Mouse (Mus musculus): Measurements from ENCODE around the gene Sphk1. TPM values are rescaled to one million over a fixed set of nuclear protein-coding genes. Genes with fewer than 3 reads are reported as not detected.

Gene Sphk1
- total RNA-seq, 2 experiments from 2014 or later: 1.4 to 1.9 TPM

DNA sequence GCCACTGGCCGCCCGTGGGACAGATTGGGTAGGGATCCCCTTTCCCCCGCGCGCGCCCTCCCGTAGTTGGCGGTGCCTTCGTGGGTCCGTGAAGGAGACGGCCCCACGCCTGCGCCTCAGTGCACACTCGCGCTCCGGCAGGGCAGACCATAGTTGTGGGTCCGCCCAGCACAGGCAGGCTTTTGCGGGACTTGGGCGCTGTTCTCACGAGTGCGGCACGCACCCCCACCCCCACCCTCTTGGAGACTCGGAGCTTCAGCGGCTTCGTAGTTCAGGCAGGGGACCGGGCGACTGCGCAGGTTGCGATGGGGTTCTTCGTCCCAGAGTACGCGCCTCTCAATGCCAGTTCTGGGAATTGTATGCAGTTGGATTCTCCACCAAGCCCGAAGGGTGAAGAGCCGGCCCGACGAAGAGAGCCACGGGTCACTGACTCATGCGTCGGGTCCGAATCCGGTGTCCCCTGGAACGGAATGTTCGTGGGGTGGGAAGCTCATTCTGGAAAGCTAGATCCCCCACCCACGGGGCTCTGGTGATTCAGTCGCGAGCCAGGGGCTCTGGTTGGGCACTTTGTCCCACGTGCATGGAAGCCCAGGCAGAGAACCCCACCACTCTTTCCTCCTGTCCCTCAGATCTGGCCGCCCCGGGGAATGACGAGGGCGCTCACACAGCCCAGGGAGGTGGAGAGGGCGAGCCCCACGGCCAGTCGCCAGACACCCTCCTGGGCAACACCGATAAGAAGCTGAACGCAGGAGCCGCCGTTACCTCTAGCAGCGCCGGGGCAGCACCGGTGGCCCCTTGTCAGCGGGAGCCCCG lies 2.8 kb downstream of the Sphk1 start:
- intact Hi-C loops (cut with DNase I): loop anchor here (1.0 to 10.0 kb wide), 2 partner anchors 32 to 49 kb away; no protein-coding TSS in a partner anchor
- DNase-seq (ENCODE audit: low spot score): peak; percentile 42

DNA sequence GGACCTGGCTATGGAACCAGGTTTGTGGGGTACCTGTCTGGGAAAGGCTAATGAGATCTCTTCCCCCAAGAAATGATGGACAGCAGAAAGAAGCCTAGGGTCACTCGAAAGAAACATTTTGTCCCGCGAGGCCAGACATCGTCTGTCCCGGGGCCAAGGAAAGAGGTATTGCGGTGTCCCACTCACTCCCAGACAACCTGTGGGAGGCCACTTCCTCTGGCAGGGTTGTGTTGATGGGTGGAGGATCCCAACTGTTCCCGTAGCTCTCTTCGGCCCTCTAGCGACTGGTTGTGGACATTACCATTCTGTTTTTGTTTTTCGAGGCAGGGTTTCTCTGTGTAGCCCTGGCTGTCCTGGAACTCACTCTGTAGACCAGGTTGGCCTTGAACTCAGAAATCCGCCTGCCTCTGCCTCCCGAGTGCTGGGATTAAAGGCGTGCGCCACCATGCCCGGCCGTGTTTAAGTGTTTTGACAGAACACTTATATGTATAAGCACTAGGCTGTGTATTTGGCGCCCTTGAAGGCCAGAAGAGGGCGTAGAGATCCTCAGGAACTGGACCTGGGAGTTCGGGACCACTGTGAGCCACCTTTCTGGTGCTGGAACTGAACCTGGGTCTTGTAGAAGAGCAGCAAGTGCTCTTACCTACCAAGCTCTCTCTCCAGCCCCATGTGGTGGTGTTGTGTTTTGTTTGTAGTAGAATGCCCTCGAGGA lies 3.6 kb downstream of the Sphk1 start:
- DNase-seq (ENCODE audit: low spot score): peak; percentile 40
- intact Hi-C loops (cut with DNase I): loop anchor here (1.0 to 10.0 kb wide), 2 partner anchors 33 to 50 kb away; no protein-coding TSS in a partner anchor

DNA sequence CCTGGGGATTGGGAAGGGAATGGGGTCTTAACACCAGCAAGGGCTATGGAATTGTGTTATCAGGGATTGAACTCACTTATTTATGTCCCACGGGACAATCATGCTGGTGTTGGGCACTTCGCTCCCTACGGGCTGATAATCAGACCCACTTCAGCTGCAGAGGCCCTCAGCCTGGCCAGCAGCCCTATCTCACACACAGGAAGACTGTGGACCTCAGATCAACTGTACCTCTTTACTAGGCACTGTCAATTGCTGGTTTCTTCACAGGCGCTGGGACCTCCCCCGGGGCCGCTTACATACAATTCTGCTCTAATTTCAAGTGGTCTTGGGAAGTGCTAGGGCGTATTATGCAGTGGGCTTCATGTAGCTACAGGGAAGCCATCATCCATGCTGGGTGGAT lies 6.0 kb downstream of the Sphk1 start:
- no peak for DNase-seq (ENCODE audit: low spot score)
- intact Hi-C loops (cut with DNase I): loop anchor here (10.0 kb wide), 1 partner anchor 52 kb away; no protein-coding TSS in a partner anchor

DNA sequence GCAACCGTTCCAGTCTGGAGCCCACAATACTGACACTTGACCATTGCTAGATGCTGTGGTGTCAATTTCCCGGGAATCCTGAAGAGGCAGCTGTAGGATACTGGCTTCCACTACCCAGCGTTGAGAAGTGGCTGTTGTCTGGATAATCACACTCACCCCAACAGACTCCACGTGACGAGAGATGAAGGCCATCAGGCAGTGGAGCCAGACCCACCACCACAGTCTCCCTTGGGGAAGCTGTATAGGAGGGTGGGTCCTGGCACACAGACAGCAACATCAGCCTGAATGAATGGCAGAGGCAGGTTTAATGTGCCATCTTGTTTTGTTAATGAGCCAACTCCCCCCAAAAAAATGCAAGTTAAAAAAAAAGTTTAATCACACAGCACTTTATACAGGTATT lies 6.7 kb downstream of the Sphk1 start:
- intact Hi-C loops (cut with DNase I): loop anchor here (10.0 kb wide), 1 partner anchor 53 kb away; no protein-coding TSS in a partner anchor

DNA sequence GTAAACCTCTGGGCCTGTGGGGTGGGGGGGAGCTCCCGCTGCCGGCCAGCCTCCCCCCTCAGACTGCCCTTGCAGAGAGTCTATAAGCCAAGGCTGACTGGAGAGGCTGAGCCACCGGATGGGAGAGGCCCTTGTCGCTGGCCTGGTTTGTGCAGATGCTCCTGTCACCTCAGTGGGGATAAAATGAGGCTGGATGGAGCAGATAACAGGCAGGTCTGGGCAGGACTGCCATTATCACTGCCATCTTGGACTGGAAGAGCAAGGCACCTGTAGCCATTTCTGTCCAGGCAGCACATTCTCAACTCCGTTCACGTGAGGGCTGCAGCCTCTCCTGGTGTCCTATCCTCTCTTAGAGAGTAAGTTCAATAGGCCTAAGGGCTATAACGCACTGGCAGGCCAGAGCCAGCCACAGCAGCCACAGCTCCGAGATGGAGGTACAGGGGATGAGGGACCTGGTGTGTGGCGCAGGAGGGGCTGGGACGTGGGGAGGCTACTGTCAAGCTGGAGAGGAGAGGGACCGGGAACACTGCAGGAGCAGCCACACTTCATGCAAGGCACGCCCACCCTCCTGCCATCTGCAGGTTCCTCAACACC lies 7.5 kb downstream of the Sphk1 start:
- intact Hi-C loops (cut with DNase I): loop anchor here (10.0 kb wide), 1 partner anchor 53 kb away; no protein-coding TSS in a partner anchor
- no peak for DNase-seq (ENCODE audit: low spot score)

More for the DNA sequence above, 6.7 kb downstream of the Sphk1 start:
- DNase-seq (ENCODE audit: low spot score): no peak

DNA sequence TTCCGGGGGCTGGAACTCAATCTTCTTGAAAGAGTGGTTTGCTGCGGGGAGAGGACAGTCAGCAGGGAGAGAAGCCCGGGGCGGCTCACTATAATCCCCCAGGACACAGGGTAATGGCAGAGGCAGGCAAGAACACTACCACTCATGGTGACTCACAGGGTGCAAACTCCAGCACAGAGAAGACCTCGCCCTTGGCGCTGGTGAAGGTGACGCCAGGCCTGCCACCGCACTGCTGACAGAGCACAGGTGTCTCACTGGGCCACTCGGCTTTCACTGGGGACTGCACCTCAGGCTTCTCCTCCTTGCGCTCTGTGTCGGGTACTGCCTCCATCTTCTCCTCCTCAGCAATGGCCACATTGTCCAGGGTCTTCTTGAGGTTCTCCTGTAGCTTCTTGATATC lies 10.5 kb downstream of the Sphk1 start:
- DNase-seq (ENCODE audit: low spot score): no peak
- intact Hi-C loops (cut with DNase I): no loop called here

DNA sequence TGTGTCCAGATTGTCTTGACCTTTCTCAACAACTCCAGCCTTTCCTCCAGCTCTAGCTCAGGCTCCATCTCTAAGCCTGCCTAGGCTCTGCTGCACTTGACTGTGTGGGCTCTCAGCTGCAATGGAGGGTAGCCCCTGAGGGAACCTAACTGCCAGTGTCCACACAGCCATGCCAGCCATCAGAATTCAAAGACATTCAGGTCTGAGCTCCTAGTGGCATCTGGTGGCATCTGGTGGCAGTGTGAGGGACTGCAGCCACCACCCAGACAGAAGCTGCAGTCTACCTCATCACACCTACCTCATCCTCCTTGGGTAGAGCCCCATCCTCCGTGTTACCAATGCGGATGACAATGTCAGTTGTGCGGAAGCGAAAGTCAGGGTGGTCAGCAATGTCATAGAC lies 12.4 kb downstream of the Sphk1 start:
- intact Hi-C loops (cut with DNase I): no loop called here
- DNase-seq (ENCODE audit: low spot score): no peak

DNA sequence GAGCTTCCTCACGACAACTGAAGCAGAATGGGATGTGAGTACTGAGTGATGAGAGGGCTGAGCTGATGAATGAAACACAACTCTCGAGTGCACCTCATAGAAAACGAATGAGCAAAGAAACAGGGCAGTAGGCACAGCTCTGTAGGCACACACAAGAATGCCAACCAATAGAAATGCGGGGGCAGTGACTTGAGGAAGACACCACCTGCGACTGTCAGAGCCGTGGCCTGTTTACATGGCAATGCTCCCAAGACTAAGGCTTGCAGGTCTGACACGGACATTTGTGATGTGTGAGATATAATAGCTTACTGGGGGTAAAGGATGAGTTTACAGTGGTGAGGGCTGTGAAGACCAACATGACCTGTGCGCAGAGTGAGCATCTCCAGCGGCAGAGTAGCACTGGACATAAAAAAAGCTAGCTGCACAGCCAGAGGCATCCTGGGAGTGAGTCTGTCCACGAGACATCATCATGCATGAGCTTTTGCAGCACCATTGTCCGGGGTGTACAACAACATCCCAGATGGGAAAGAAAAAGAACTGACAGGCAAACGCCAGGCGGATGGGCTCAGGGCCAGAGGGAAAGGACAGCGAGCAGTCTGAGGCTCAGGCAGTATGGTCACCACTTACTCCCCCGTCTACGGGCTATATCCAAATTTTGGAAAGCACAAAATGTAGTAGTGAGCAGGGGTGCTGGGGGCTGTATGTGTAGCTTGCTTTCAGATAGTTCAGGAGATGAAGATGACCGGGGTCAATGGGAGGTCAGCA lies 16.8 kb downstream of the Sphk1 start:
- no peak for DNase-seq (ENCODE audit: low spot score)
- intact Hi-C loops (cut with DNase I): no loop called here

DNA sequence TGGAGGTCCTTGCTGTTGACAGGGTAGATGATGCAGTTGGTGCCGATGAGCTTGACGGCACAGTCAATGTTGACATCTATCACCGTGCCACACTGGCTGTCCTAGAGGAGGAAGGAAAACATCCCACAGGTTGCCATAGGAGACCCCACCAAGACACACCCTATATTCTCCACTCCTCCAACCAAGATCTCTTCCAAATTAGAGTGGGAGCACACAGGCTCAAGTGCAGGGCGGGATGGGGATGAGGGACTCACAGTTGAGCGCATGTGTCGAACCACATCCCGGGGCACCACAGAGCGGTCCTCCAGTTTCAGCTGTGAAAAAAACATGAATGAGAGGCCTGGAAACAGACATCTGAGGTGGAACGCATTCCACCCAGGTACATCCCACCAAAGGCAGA lies 18.1 kb downstream of the Sphk1 start:
- intact Hi-C loops (cut with DNase I): no loop called here
- DNase-seq (ENCODE audit: low spot score): no peak

DNA sequence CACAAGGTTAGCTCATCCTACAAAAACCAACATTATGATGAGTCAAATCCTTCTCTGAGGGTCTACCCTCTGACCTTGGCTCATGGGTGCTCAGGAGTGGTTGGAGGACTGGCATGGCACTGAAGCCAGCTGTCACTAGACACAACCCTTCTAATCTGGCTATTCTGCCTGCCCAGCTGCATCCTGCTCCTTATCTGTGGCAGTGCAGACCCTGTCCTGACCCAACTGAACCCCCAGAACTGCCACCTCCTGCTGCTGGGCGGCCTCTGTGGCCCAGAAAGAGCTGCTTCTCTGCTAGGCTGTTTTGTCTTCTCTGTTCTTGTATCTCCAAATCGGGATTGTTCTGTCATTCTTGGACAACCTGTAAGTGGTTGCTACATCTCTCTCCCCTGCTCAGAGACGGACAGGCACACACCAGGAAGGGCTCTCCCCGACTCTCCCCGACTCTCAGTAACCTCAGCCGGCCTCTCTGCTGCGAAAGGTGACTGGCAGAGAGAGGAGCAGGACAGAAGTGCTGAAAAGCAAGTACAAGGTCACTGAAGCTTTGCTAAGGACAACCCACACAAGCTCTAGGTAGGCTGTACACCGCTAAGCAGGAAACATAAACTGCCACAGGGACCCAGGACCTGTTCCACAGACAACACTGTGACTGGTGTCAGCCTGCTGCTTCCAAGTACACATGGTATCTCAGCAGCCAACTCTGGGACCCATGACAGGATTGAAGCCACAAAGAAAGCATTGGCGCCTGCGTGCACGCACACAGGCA lies 18.7 kb downstream of the Sphk1 start:
- no peak for DNase-seq (ENCODE audit: low spot score)
- intact Hi-C loops (cut with DNase I): no loop called here

DNA sequence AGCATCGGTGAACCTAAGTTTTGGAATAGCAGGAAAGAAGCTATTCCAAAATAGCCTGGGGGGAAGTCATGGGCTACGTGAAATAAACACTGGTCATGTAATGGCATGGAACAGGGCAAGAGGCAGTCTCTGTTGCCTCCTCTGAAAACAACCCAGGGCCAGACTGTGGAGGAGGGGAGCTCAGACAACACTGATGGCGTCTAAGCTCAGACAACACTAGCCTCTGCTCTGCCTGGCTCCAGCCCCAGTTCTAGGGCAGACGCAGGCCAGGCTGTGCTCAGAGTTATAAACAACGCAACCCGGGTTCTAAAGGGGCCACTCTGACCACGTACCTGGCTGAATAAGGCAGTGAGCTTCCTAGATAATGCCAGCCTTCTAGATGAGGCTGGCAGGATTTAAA lies 20.0 kb downstream of the Sphk1 start:
- DNase-seq (ENCODE audit: low spot score): no peak

DNA sequence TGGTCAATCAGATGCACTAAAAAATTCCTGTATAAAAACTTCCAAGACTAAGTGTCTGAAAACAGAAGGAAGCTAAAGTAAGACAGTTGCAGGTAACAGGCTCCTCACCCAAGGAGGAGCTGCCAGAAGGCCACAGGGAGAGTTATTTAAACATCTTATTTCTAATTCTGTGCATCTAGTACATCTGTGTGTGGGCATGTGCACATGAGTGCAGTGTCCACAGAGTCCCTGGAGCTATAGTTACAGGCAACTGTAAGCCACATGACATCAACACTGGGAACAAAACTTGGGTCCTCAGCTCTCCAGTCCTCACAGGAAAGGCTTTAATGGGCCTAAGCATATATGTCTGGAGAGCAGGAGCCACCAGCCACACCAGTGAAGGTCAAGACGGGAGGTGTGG lies 21.5 kb downstream of the Sphk1 start:
- intact Hi-C loops (cut with DNase I): no loop called here
- no peak for DNase-seq (ENCODE audit: low spot score)

More for the DNA sequence above, 20.0 kb downstream of the Sphk1 start:
- intact Hi-C loops (cut with DNase I): no loop called here

DNA sequence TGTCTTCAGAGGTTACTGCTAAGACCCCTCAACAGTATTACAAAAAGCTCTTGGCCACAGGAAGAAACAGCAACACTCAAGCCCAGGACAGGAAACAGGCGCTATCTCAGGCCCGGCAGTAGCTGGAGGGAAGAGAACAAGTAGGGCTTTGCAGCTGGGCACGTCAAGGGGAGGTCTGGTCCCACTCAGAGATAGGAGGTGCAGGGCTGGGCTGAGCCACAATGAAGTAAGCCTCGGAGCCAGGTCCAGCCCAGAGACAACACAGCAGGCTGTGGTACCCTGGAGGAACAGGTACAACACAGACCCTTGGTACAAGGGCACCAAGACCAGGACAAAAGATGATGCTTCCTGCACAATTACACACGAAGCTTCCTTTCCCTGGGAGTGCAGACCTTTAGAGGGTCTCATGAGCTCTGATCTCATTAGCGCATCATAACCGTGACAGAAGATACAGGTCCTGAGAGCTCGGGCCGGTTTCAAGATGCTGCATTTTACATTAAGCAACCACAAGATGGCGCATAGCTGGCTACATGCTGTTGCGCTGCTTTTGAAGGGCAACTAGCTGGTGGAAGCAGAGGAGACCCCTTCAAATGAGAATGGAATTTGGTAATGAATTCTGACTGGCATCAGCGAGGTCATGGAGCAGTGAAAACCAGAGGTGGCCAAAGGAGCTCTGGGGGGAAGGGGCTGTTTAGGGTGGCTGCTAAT lies 23.6 kb downstream of the Sphk1 start:
- DNase-seq (ENCODE audit: low spot score): no peak
- intact Hi-C loops (cut with DNase I): loop anchor here (1.0 kb wide), 1 partner anchor 74 kb away; no protein-coding TSS in a partner anchor

DNA sequence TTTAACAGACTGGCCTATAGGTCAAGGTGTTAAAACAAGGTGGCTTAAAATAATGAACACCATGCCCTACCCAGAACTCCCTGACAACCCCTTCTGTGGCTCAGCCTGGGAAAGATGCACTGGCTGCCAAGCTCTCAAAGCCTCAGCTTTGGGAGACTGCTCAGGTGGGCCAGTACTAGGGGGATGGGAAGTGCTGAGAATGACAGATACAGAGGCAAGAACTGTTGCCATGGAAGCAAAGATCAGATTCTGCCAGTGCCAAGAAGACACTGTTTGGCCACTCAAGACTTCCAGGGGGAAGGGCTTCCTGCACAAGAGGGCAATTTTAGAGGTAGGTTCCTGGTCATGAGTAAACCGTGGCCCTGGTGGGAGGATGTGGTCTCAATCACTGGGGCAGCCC lies 24.8 kb downstream of the Sphk1 start:
- DNase-seq (ENCODE audit: low spot score): no peak
- intact Hi-C loops (cut with DNase I): no loop called here

DNA sequence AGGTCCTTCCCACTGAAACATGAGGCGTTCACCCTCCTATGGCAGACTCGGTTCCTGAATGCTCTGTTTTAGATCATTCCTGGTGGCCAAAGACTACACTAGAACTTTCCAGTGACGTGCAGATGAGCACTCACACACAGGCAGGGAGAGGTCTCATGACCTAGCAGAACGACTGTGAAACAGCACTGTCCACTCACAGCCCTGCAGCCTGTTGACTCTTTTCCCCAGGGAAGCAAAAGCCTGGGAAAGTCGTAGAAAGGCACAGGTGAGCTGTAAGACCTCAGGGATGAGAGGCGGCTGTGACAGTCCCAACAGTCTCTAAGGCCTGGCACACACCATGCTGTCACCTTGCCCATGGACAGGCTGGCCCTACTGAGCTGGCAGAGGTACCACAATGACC lies 25.6 kb downstream of the Sphk1 start:
- intact Hi-C loops (cut with DNase I): no loop called here
- DNase-seq (ENCODE audit: low spot score): no peak

DNA sequence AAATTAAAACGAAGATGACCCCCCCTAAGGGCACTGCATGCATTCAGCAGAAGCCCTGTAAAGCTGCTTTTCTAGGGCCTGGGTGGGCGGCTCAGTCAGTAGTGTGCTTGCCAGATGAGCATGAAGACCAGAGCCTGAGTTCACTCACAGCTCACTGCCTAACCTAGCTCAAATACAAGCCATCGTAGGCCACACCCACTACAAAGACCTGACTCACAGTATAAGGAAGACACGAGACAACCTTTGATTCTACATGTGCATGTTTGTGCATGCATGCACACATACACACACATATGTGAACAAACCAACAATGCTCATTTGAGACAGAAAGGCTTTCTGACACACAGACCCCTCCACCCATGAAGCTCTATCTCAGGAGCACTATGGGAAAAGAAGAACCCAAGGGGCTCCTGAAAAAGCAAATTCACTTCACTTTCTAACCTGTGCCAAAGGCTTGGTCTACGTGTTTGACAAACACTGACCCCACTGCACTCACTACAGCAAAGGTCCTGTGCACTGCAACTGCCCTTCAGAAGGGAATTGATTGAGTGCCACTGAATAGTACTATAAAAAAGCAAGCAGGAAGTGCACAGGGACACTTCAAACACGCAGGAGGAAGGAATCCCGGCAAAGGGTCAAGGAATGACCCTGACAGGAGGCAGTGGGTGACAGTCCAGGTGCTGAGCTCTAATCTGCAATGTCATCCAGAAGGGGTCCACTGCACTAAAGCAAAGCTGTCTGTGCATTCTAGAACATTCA lies 34.7 kb downstream of the Sphk1 start:
- no peak for DNase-seq (ENCODE audit: low spot score)
- intact Hi-C loops (cut with DNase I): no loop called here

DNA sequence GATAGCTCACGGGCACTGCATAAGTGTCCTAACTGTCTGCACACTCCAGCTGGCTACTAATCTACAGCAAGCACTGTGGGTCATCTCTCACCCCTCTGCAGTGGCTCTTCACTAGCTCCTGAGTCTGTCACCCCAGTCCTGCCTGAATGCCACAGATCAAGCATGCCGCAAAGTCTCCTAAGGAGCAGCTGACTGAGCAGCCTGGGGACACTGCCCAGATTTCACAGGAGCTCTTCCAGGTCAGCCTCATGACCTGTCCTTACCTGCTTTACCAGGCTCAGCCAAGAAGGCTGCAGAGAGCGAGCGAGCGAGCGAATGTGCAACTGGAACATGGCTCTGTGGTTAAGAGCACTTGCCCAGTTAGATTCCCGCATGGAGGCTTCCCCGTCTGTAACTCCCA lies 36.8 kb downstream of the Sphk1 start:
- no peak for DNase-seq (ENCODE audit: low spot score)
- intact Hi-C loops (cut with DNase I): no loop called here

DNA sequence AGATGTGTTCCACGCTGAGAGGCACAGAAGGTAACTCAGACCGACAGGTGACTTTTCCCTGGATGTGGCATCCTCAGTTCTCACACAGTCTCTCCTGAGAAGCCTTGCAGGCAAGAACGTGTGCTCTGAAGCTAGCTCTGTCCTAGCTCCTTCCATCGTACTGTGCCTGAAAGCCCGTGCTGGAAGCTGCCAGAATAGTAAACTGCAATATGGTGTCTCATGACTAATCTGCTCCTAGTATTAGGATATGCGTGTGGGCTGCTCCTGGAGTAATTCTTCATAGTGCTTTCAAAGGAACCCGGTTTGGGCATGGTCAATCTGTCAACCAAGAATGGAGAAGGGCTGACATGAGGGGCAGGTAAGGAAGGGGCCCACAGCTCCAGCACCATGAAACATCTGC lies 40.1 kb downstream of the Sphk1 start:
- no peak for DNase-seq (ENCODE audit: low spot score)
- intact Hi-C loops (cut with DNase I): no loop called here
